Mouse (Mus musculus): ENCODE data around the gene Jak1.

DNA sequence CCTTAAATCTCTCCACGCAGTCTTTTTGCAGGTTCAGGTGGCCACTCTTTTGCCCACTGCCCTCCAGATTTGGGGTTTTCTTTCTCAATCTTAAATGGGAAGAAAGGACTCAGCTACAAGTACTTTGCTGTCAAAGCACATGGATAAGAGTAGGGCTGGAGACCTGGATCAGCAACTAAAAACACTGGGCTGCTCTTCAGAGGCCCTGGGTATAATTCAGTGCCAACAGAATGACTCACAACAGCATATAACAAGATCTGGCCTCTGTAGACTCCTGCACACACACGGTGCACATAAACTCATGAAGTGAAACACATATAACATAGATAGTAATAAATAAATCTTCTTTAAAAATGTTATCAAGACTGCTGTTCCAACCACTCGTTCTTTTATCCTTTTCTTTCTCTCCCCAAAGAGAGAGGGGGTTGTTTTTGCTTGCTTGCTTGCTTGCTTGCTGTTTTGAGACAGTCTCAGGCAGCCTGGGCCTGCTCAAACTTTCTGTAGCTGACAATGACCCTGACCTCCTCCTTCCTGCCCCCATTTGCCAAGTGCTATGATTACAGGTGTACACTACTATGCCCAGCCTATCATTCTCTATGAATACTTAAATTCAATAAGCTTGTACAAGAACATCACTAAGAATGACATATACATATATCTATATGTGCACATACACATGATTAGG, 8.4 kb downstream of the Jak1 start:
- TF ChIP-seq POLR2A (IDR thresholded peaks at IDR 0.05; ENCODE audit: insufficient read depth, low read length) = no peak
- TF ChIP-seq EP300 (IDR thresholded peaks at IDR 0.05; ENCODE audit: insufficient read depth, low read depth, low read length) = no peak
